Mouse (Mus musculus) spleen, embryonic (tissue): ENCODE results near the gene Gmfb.

Source experiments
- CTCF ChIA-PET: fragments of 350-600 bp; sonication (Branson Sonifier 250); formaldehyde crosslinking; loops from one replicate; lab custom pipeline; 2022; lab: Charles Lee

The Gmfb gene

DNA sequence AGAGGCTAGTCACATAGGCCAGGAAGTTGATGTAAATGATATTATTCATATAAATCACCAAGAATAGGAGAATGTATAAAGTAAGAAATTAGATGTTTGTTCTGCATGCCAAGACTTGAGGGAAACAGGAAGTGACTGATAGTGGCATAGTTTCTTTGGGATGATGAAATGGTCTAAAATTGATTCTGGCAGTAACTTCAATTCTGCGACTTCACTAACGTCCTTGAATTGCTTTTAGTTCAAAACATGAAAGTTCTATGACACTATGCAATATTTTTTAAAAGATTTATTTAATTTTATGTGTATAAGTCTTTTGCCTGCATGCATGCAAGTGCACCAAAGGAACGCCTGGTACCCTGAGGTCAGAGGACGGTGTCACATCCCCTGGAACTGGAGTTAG, 18.8 kb downstream of the Gmfb start:
- CTCF ChIA-PET, result no interaction called here

DNA sequence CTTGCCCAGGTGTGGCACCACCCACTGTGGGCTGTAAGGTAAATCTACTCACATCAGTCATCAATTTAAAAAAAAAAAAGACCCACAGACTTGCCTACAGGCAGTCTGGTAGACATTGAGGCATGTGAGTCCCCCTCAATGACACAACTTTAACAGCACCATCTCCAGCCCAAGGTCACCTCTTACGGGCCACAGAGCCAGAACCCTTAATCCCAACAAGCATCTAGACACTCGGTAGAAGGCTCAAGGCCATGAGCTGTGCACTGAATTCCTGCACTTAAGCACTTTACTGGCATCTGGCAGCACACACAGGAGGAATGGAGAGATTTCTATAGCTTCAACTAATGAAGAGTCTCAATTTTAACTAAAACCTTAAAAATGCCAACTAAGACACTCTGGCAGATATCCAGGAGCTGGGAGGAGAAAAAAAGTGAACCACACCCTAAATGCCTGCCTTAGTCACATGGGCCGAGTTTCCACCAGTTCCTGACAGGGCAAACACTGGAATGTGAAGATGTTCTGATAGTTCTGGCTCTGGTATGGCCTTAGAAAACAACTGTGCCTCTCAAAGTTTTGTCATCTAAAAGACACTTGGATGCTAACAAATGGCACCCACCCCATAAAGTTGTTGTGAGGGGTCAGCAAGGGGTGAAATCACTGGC, 21.2 kb downstream of the Gmfb start:
- CTCF ChIA-PET, result no interaction called here

DNA sequence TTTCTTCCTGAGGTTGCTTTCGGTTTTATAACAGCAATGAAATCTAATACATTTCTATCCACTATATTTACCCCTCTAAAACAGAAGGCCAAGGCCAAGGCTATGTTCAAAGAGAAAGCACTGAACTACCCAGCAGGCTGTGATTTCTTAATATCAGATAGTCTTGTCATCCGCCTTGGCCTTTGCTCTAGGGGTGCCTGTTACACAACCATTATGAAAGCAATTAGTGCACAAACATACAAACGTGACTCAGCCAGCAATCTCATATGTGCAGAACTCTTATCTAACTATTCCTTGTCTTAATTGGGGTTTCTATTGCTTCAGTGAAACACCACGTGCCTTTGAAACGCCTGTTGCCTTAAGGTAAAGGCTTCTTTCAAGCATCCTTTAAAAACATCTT, 27.9 kb downstream of the Gmfb start:
- CTCF ChIA-PET, result interaction anchor here (0.7 kb wide), 1 partner anchor 1577 kb away, joined by 6 read pairs; no protein-coding TSS in a partner anchor

DNA sequence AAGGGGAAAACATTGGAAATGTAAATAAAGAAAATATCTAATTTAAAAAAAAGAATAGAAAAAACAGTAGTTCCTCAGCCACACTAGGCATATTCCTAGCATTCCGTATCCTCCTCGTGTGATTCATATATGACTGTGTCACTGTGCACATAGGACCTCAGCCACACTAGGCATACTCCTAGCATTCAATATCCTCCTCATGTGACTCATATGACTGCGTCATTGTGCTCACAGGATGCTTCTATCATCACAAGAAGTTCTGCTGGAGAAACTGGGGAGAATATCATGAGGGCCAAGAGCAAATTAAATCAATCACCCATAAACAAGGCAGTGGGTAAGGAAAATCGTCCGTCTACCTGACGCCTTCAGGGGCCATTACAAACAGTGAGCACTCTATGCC, 31.3 kb downstream of the Gmfb start:
- CTCF ChIA-PET, result no interaction called here

DNA sequence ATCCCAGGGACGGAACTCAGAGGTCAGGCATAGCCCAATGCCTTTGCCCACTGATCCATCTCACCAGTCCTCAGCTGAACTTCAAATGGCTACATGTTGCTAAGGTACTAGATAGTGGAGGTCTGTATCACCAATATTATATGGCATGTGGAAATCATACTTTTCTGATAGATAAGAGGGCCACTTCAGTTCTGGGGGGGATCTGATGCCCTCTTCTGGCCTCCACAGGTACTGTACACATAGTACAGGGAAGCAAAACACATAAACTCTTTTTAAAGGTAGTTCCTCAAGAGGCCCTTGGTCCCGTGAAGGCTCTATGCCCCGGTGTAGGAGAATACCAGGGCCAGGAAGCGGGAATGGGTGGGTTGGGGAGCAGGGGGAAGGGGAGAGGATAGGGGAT, 31.7 kb downstream of the Gmfb start:
- CTCF ChIA-PET, result no interaction called here

DNA sequence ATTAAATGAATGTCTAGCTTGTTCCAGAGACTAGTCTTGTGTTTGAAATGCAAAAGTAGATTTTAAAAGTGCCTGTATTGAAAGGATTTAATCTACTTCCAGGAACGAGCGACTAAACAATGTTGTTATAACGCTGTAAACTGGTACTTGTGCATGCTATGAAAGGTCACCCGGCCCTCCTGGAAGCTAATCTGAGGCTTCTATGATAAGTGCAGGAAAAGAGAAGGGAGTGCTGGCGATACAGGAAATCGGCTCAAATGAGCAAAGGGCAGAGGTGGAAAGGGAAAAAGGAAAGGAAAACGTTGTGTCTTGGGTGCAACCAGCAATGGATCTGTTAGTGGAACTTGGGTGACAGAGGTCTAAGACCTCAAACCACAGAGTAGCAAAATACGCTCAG, 33.5 kb downstream of the Gmfb start:
- CTCF ChIA-PET, result interaction anchor here (0.7 kb wide), 1 partner anchor 8 kb away, joined by 3 read pairs; no protein-coding TSS in a partner anchor

DNA sequence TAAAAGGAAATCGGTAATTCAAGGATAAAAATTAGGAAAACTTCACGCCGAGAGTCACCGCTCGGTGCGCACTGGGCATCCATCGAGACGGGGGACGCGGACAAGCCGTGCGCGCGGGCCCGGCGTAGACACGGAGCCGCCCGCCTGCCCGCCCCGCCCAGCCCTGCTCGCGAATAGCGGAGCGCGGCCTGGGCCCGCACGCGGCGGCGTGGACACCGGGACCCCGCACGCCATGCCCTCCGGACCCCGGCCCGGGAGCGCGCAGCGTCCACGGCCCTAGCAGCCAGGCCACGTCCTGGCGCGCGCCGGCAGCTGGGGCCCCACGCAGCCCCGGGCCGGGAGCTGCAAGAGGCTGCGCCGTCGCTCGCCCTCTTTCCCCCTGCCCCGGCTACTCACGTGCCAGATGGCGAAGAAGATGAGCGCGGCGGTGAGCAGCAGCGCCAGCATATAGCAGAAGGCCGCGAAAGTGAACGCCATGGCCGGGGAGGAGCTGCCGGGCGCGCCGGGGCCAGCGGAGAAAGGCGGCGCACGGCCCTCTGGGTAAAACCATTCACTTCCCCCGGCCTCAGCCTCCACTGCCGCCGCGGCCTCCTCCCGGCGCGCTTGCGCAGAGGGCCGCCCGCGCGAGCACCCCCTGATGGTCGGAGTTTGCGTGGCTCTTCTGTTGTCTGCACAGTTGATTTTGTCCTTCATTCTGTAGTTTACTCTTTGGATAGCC, 34.1 kb downstream of the Gmfb start, which contains the start of gene Cnih1:
Gene Cnih1 (minus strand): TSS at position 625 of the 718 bp plus-strand sequence.
- CTCF ChIA-PET, result no interaction called here

DNA sequence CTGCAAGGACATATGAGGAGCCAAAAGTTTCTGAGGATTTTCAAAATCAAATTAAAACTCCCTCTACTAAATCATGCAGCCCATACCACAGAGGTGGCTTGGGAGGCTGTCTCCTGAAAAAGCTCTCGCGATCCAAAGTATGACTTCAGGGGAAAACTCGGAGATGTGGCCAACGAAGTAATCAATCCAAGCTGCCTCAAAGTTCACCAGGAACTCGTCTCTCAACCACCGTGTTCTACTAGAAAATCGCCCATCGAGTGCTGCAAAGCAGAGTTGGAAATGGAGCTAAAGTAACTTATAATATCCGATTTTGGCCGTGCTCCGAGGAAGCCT, 34.6 kb downstream of the Gmfb start:
- CTCF ChIA-PET, result no interaction called here

DNA sequence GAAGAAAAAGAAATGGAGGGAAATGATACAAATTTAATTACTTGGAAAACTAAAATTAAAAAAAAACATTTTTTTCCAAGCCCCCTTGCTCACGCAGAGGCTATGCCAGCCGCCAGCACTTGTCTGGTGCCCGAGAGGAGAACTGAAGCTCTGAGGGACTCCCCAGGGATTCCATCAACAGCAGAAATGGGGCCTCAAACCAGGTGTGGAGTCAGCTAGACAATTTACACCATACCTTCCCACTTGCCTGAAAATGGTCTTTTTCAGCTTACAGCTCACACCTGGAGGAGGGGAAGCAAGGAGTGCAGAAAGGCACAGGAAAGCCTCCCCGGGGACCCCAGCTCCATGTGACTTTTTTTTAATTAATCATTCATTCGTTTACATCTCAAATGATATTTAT, 36.8 kb downstream of the Gmfb start:
- CTCF ChIA-PET, result no interaction called here

DNA sequence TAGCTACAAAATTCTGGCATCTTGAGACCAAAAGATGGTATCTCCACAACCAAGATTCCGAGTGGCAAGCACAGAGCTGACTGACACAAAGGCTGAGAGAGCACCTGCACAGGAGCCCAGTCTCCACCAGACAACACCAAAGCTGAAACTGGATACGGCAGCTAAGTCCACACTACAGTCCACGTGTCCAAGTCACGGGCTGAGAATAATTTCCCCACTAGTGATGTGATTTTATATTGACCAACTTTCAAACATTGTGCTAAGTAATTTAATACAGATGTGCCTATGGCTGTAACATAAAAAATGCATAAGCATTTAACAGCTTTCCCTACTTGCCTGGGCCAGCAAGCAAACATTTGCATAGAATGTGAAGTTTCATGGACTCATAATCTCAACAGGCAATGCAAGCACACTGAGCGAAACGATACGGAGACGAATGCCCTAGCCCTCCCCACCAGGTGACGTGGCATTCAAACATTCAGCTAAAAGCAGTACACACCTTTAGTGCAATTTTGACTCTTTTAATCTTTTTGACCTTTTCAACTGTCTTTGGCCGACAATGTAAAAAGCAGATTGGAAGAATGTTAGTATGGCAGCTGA, 38.6 kb downstream of the Gmfb start:
- CTCF ChIA-PET, result interaction anchor here (0.8 kb wide), 1 partner anchor 41 kb away, joined by 3 read pairs; no protein-coding TSS in a partner anchor

DNA sequence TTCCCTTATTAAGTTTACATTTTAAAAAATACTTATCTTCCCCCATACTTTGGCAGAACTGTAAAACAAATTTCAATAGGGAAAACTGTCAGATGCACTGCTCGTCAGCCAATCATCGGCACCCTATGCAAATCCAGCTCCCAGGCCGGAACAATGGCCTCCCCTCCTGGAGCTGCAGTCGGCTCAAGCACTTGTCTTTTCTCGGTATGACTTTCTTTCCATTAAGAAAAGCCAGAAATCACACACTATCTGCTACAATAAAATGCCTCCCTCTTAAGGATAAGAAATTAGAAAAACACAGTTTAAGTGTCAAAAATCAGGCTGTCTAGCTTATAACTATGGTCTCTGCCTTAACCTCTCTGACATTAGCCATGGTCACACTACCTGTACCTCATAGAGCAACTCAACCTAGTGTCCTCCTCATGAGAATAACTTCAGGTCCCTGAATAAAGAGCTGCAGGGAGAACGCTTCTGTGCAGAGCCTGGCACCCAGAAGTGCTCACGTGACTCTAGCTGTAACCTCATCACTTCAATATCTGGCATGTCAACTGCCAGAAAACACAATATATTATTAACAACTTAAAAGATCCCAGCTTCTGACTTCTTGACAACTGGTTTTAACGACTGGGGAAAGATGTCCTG, 39.7 kb downstream of the Gmfb start:
- CTCF ChIA-PET, result interaction anchor here (0.5 kb wide), 1 partner anchor 19 kb away, joined by 3 read pairs; no protein-coding TSS in a partner anchor

DNA sequence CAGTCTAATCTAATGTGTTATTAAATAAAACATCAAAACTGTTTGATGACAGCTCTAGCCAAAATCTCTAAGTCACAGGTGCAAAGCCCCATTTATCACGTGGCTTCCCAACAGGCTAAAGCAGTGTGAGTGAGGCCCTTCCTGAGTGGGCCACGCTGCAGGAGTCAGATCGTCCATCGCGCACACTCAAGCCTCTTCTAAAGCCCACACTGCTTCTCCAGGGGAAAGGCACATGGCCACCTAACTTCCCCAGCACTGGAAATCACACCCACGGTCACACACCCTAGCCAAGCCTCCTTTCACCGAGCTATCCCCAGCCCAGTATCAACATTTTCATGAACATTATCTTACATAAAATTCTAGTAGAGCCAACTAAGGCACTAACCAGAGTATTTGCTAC, 41.0 kb downstream of the Gmfb start:
- CTCF ChIA-PET, result interaction anchor here (0.6 kb wide), 1 partner anchor 20 kb away, joined by 26 read pairs; no protein-coding TSS in a partner anchor

DNA sequence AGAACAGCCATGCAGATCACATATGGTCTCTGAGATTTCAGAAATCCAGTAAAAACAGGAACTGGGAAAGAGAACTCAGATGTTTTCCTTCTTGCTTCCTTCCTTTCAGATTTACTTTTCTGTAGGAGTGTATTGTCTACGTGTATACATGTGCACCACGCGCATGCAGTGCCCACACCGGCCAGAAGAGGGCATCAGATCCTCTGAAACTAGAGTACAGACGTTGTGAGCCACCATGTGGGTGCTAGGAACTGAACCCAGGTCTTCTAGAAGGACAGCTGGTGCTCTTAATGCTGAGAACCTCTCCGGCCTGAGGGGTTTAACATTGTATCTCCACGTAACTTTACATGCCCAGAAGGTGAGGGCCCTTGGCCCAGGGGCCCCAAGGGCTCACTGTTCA, 42.8 kb downstream of the Gmfb start:
- CTCF ChIA-PET, result no interaction called here

DNA sequence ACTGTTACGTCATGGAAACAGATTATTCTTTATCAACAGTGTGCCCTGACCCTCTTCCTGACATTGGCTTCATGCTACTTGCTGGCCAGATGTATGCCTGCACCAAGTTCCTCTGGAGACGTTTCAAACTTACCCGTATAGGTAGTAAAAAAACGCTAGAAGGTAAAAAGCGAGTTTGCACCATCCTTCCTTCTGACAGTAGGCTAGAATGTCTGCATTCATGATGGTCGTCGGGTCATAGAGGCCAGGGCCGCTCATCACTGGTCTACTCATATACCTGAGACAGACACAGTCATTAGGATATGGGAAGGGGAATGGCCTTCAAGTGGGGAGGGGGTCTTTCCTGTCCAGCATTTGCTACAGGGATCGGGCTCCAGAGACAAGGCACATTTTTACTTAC, 43.3 kb downstream of the Gmfb start:
- CTCF ChIA-PET, result no interaction called here

DNA sequence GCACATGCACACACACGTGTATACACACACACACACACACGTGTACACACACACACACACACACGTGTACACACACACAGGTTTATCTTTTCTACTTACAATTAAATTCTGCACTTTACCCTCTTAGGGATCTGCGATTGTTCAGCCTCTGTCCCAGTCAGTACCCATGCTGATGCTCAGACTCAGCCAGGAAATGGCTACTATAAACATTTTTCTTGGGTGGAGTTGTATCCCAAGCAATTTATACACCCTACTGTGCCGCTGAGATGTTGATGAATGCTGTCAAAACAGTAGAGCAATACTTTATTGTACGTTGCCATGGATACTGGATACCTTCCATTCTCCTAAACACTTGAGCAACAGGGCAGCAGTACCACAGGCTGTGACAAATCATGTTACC, 52.0 kb downstream of the Gmfb start:
- CTCF ChIA-PET, result no interaction called here

DNA sequence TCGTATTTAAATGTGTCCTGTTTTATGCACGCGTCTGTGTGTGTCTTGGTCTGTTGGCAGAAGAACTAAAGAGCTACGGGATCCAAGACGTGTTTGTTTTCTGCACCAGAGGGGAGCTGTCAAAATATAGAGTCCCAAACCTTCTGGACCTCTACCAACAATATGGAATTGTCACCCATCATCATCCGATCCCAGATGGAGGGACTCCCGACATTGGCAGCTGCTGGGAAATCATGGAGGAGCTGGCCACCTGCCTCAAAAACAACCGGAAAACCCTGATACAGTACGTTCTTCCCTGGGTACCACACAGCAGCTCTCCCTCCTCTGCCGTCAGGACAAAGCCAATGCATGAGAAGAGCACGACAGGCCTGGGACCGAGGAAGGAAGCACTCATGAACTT, 54.9 kb downstream of the Gmfb start:
- CTCF ChIA-PET, result no interaction called here

DNA sequence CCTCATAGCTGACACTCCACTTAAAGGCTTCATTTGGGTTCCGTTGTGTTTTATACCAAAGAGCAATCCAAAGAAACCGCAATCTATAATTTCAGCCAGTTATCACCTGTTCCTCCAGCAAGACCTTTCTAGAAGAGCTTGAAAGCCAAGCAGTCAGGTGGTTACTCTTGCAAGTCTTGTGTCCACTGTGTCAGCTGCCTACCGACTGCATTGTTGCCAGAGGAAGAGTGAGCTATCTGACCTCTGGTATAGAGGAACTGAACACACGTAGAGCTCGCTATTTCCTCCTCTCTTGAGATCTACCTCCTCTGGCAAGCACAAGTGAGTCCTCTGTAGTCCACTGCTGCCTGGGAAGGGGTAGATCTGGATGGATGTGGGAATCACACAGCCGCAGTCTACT, 60.9 kb downstream of the Gmfb start:
- CTCF ChIA-PET, result interaction anchor here (0.6 kb wide), 1 partner anchor 20 kb away, joined by 26 read pairs; no protein-coding TSS in a partner anchor

DNA sequence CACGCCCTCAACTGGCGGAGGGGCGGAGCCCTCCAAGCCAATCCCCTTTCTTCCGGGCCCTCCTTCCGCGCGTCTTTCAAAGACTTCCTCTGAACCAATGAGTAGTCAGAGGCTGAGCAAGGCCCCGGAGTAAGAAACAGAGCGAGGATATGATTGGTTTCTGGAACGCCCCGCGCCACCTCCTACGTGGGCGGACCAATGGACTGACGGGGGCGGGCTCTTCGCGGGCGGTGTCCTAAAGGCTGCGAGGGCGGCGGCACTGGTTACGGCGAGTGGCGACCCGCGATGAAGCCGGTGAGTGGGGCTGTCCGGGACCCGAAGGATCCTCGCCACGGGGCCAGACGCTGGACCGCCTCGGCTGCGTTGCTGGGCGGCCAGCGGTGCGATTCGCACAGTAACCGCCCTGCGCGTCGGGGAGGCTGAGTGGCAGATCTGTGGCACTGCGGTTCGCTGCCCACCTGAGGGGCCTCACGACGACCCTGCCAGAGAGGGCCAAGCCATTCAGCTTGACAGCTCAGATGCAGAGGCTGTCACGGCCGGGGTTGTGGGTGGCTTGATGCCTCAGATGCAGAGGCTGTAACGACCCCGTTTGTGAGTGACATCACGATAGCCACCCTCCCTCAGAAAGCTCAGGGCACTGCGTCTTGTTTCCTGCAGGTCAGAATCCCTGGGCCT, 61.5 kb downstream of the Gmfb start, which contains the start of gene Cdkn3:
Gene Cdkn3 (plus strand): TSS at position 187 of the 675 bp plus-strand sequence.
- CTCF ChIA-PET, result no interaction called here

DNA sequence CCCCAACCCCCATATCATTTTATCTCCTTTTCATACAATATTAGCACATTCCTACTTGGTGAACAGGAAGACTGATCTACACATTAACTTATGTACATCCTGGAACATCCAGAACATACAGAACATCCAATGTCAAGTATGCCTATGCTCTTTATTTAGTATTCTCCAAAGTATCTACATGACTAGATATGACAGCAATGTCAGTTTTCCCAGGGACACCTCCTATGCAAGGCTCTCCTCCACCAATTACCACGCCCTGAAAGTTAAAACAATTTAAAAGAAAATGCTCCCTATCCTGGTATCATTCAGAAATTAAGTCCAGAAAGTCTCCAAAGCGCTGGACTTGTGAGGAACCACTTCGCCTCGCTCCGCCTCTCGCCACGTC, 62.1 kb downstream of the Gmfb start:
- CTCF ChIA-PET, result interaction anchor here (0.7 kb wide), 1 partner anchor 871 kb away, joined by 3 read pairs; no protein-coding TSS in a partner anchor
